Mouse (Mus musculus): Measurements from ENCODE around the gene Pfkp. TPM values are rescaled to one million over a fixed set of nuclear protein-coding genes. Genes with fewer than 3 reads are reported as not detected.

The Pfkp gene
- total and polyA plus RNA-seq, 2 experiments from 2014 or later, result 187 to 431 TPM

GRCm38 (mm10) chr13:6557771-6558170 is 90.8 kb downstream of the Pfkp start:
- WGBS, result 62% methylated on average over 7 of the region's 7 CpGs
- no peaks in the 10 kb centered on the region for H3K4me1 ChIP-seq (ENCODE audit: insufficient read depth, low read length)
- H3K27ac ChIP-seq (ENCODE audit: low read depth, low read length), result no peak overlapping the region
- H3K4me2 ChIP-seq (ENCODE audit: low read depth, low read length, poor library complexity, severe bottlenecking), result no peak overlapping the region
- TF ChIP-seq CTCF (IDR thresholded peaks at IDR 0.05), result no peak
- H3K4me3 ChIP-seq (ENCODE audit: low read depth, low read length), result no peak overlapping the region
- peak; percentile 52 for ATAC-seq (ENCODE audit: low FRiP score)
- H3K9me3 ChIP-seq (ENCODE audit: low read length), result no peaks in the 10 kb centered on the region
- no peaks in the 10 kb centered on the region for H3K27me3 ChIP-seq (ENCODE audit: insufficient read depth, low read length)
- peak; percentile 66 for DNase-seq (ENCODE audit: low spot score)
- no peak overlapping the region for H3K9ac ChIP-seq (replicated peaks; ENCODE audit: low read length, poor library complexity, severe bottlenecking)
- H3K36me3 ChIP-seq (ENCODE audit: insufficient read depth, low read length), result peaks cover 55% of the 10 kb centered on the region

GRCm38 (mm10) chr13:6555656-6556055 is 92.9 kb downstream of the Pfkp start:
- no peak overlapping the region for H3K27ac ChIP-seq (ENCODE audit: low read depth, low read length)
- no peaks in the 10 kb centered on the region for H3K27me3 ChIP-seq (ENCODE audit: insufficient read depth, low read length)
- no peaks in the 10 kb centered on the region for H3K9me3 ChIP-seq (ENCODE audit: low read length)
- H3K4me1 ChIP-seq (ENCODE audit: insufficient read depth, low read length), result no peaks in the 10 kb centered on the region
- ATAC-seq (ENCODE audit: low FRiP score) (no peak), DNase-seq (ENCODE audit: low spot score) (no peak)
- WGBS, result 95% methylated on average over 11 of the region's 11 CpGs
- peaks cover 53% of the 10 kb centered on the region for H3K36me3 ChIP-seq (ENCODE audit: insufficient read depth, low read length)
- TF ChIP-seq CTCF (IDR thresholded peaks at IDR 0.05), result no peak
- no peak overlapping the region for H3K4me2 ChIP-seq (ENCODE audit: low read depth, low read length, poor library complexity, severe bottlenecking)
- H3K4me3 ChIP-seq (ENCODE audit: low read depth, low read length), result no peak overlapping the region
- no peak overlapping the region for H3K9ac ChIP-seq (replicated peaks; ENCODE audit: low read length, poor library complexity, severe bottlenecking)

DNA sequence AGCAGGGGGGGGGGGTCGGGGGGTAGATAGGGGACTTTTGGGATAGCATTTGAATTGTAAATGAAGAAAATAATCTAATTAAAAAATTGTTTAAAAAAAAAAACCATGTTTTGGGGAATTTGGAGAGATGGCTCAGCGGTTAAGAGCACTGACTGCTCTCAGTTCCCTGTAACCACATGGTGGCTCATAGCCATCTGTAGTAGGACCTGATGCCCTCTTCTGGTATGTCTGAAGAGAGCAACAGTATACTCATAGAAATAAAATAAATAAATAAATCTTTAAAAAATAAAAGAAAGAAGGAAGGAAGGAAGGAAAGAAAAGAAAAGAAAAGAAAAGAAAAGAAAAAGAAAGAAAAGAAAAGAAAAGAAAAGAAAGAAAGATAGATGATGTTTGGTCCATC is 94.9 kb downstream of the Pfkp start:
- ATAC-seq (ENCODE audit: low FRiP score) (no peak), DNase-seq (ENCODE audit: low spot score) (peak; percentile 60)
- Histone ChIP-seq H3K9me3 (ENCODE audit: low read length) (no peaks in the 10 kb centered on the region), H3K4me2 (ENCODE audit: low read depth, low read length, poor library complexity, severe bottlenecking) (no peak overlapping the region), H3K4me3 (ENCODE audit: low read depth, low read length) (no peak overlapping the region), H3K9ac (replicated peaks; ENCODE audit: low read length, poor library complexity, severe bottlenecking) (no peak overlapping the region), H3K4me1 (ENCODE audit: insufficient read depth, low read length) (no peaks in the 10 kb centered on the region), H3K27ac (ENCODE audit: low read depth, low read length) (no peak overlapping the region), H3K27me3 (ENCODE audit: insufficient read depth, low read length) (no peaks in the 10 kb centered on the region), H3K36me3 (ENCODE audit: insufficient read depth, low read length) (peaks cover 51% of the 10 kb centered on the region)
- TF ChIP-seq CTCF (IDR thresholded peaks at IDR 0.05), result peak; percentile 67
- WGBS, result 85% methylated on average over 2 of the region's 2 CpGs

- no peak for ATAC-seq (ENCODE audit: low FRiP score)
- H3K27ac ChIP-seq (ENCODE audit: low read depth, low read length), result no peak overlapping the region
- peak; percentile 84 for DNase-seq (ENCODE audit: low spot score)
- H3K27me3 ChIP-seq (ENCODE audit: insufficient read depth, low read length), result no peaks in the 10 kb centered on the region
- 0 out of 2 replicates have a peak overlapping the region, but pooled peaks have one; percentile 10 for H3K4me2 ChIP-seq (ENCODE audit: low read depth, low read length, poor library complexity, severe bottlenecking)
- no peaks in the 10 kb centered on the region for H3K4me1 ChIP-seq (ENCODE audit: insufficient read depth, low read length)
- 27% methylated on average over 6 of the region's 6 CpGs for WGBS
- H3K9me3 ChIP-seq (ENCODE audit: low read length), result no peaks in the 10 kb centered on the region
- H3K36me3 ChIP-seq (ENCODE audit: insufficient read depth, low read length), result no peaks in the 10 kb centered on the region
- H3K4me3 ChIP-seq (ENCODE audit: low read depth, low read length), result no peak overlapping the region
- peak; percentile 88 for TF ChIP-seq CTCF (IDR thresholded peaks at IDR 0.05)
- H3K9ac ChIP-seq (replicated peaks; ENCODE audit: low read length, poor library complexity, severe bottlenecking), result no peak overlapping the region
These were observed 113.2 kb downstream of the Pfkp start for GRCm38 (mm10) chr13:6535287-6535932.

- Histone ChIP-seq H3K4me3 (ENCODE audit: low read depth, low read length) (no peak overlapping the region), H3K9ac (replicated peaks; ENCODE audit: low read length, poor library complexity, severe bottlenecking) (no peak overlapping the region), H3K36me3 (ENCODE audit: insufficient read depth, low read length) (no peaks in the 10 kb centered on the region), H3K27me3 (ENCODE audit: insufficient read depth, low read length) (no peaks in the 10 kb centered on the region), H3K9me3 (ENCODE audit: low read length) (no peaks in the 10 kb centered on the region), H3K4me1 (ENCODE audit: insufficient read depth, low read length) (no peaks in the 10 kb centered on the region), H3K27ac (ENCODE audit: low read depth, low read length) (no peak overlapping the region), H3K4me2 (ENCODE audit: low read depth, low read length, poor library complexity, severe bottlenecking) (no peak overlapping the region)
- ATAC-seq (ENCODE audit: low FRiP score) (no peak), DNase-seq (ENCODE audit: low spot score) (no peak)
- TF ChIP-seq CTCF (IDR thresholded peaks at IDR 0.05), result peak; percentile 53
- 90% methylated on average over 1 of the region's 1 CpGs for WGBS
These were observed 115.9 kb downstream of the Pfkp start for GRCm38 (mm10) chr13:6532683-6533082.

Other genes with a start within 250 kb of the Pfkp start
- 39.4 and 47.8 TPM in 2 replicates for gene Pitrm1, start 100.6 kb downstream of the Pfkp start, total RNA-seq (2014; rRNA removed)
- gene Pitrm1, start 100.6 kb downstream of the Pfkp start, polyA plus RNA-seq (2015; fragmentation: Nextera tagmentation; extraction: Ambion mirVana), result 31.7 and 35.2 TPM in 2 replicates